Mouse (Mus musculus) gastrocnemius, adult 2 months (tissue): ENCODE results near the gene Rap1gds1. TPM values are rescaled to one million over a fixed set of nuclear protein-coding genes. Genes with fewer than 3 reads are reported as not detected.

ENCODE experiments used
- DNase-seq: peaks from one replicate; pipeline ENCODE4 v3.0.0; 2022
- H3K27ac ChIP-seq: fragments of 200-600 bp; 2 replicates; pipeline ENCODE4 v1.8.1; 2022; ENCODE audit warnings: mild to moderate bottlenecking
- H3K4me3 ChIP-seq: fragments of 200-600 bp; 2 replicates; pipeline ENCODE4 v1.8.1; 2022; ENCODE audit warnings: mild to moderate bottlenecking, moderate library complexity
- CTCF ChIP-seq: fragments of 200-600 bp; IDR thresholded peaks from 2 replicates; pipeline ENCODE4 v1.8.1; 2022; ENCODE audit warnings: antibody characterized with exemption, mild to moderate bottlenecking, moderate library complexity
- intact Hi-C: fragments of 180-260 bp; cut with DNase I; formaldehyde crosslinking; loops from one replicate; pipeline ENCODE4 v1.15.1; 2025
- long read RNA-seq, 2 experiments: library from polyadenylated mRNA; stranded (forward); transcript quantifications; one replicate each; pipeline ENCODE4 v2.0.0; 2021
- total RNA-seq, 2 experiments: library from RNA; stranded (reverse); gene quantifications; 2 replicates each; pipeline ENCODE4 v1.2.3; 2021

Gene Rap1gds1
- 10 to 100 TPM; 41.3 to 44.5 TPM for total RNA-seq
- long read RNA-seq, experiment 1, transcript Rap1gds1-201 (14 exons, 3,383 nt) = major isoform, 21 of 50 reads
- long read RNA-seq, experiment 1, transcript Rap1gds1-202 (15 exons, 3,669 nt) = minor isoform, 9 of 50 reads
- long read RNA-seq, experiment 1, partial matches to known transcripts = 6 of 50 reads
- long read RNA-seq, experiment 1, other reads (novel, unspliced or antisense) = 13 of 50 reads
- long read RNA-seq, experiment 2, transcript Rap1gds1-201 (14 exons, 3,383 nt) = major isoform, 21 of 49 reads
- long read RNA-seq, experiment 2, partial matches to known transcripts = 4 of 49 reads
- long read RNA-seq, experiment 2, other reads (novel, unspliced or antisense) = 18 of 49 reads

GRCm38 (mm10) chr3:139074484-139075211 is at the start of gene Rap1gds1:
TSS of gene Rap1gds1 (minus strand) at chr3:139075201.
- Histone ChIP-seq H3K4me3 (peak within 1 kb of the TSS; percentile 99), H3K27ac (peak within 1 kb of the TSS; percentile 99)
- no peak for TF ChIP-seq CTCF
- intact Hi-C loops = loop anchor here (5.0 kb wide), 1 partner anchor 133 kb away; the partner anchor contains the start of gene Stpg2
- DNase-seq = peak; percentile 82

GRCm38 (mm10) chr3:139118446-139118845 is 43.4 kb upstream of the Rap1gds1 start:
- no peak for TF ChIP-seq CTCF
- intact Hi-C loops = no loop called here
- H3K27ac ChIP-seq = no peak overlapping the region
- no peak for DNase-seq
- H3K4me3 ChIP-seq = no peak overlapping the region

GRCm38 (mm10) chr3:139116733-139117337 is 41.8 kb upstream of the Rap1gds1 start:
- Histone ChIP-seq H3K27ac (no peak overlapping the region), H3K4me3 (no peak overlapping the region)
- intact Hi-C loops = no loop called here
- no peak for TF ChIP-seq CTCF
- DNase-seq = no peak

- DNase-seq = no peak
- no peak overlapping the region for H3K4me3 ChIP-seq
- TF ChIP-seq CTCF = no peak
- H3K27ac ChIP-seq = no peak overlapping the region
- intact Hi-C loops = no loop called here
Measured at GRCm38 (mm10) chr3:139112335-139112973, 37.5 kb upstream of the Rap1gds1 start.

- DNase-seq = no peak
- intact Hi-C loops = no loop called here
- Histone ChIP-seq H3K27ac (no peak overlapping the region), H3K4me3 (no peak overlapping the region)
- no peak for TF ChIP-seq CTCF
Measured at GRCm38 (mm10) chr3:139111877-139112276, 36.9 kb upstream of the Rap1gds1 start.

- intact Hi-C loops = no loop called here
Measured at GRCm38 (mm10) chr3:139108176-139108575, 33.2 kb upstream of the Rap1gds1 start.

GRCm38 (mm10) chr3:139103914-139104313 is 28.9 kb upstream of the Rap1gds1 start:
- intact Hi-C loops = no loop called here
- no peak for TF ChIP-seq CTCF
- DNase-seq = no peak

More at GRCm38 (mm10) chr3:139108176-139108575, 33.2 kb upstream of the Rap1gds1 start:
- TF ChIP-seq CTCF = no peak
- H3K27ac ChIP-seq = no peak overlapping the region
- DNase-seq = no peak
- H3K4me3 ChIP-seq = no peak overlapping the region

GRCm38 (mm10) chr3:139103346-139103745 is 28.3 kb upstream of the Rap1gds1 start:
- TF ChIP-seq CTCF = no peak
- intact Hi-C loops = no loop called here
- Histone ChIP-seq H3K27ac (no peak overlapping the region), H3K4me3 (no peak overlapping the region)
- no peak for DNase-seq

More at GRCm38 (mm10) chr3:139103914-139104313, 28.9 kb upstream of the Rap1gds1 start:
- no peak overlapping the region for H3K27ac ChIP-seq
- H3K4me3 ChIP-seq = no peak overlapping the region

GRCm38 (mm10) chr3:139101941-139102340 is 26.9 kb upstream of the Rap1gds1 start:
- H3K27ac ChIP-seq = no peak overlapping the region
- no peak for DNase-seq
- TF ChIP-seq CTCF = no peak
- H3K4me3 ChIP-seq = no peak overlapping the region
- intact Hi-C loops = no loop called here

- Histone ChIP-seq H3K27ac (no peak overlapping the region), H3K4me3 (no peak overlapping the region)
- intact Hi-C loops = no loop called here
- no peak for DNase-seq
- TF ChIP-seq CTCF = no peak
Measured at GRCm38 (mm10) chr3:139099284-139099683, 24.3 kb upstream of the Rap1gds1 start.

GRCm38 (mm10) chr3:139095894-139096293 is 20.9 kb upstream of the Rap1gds1 start:
- intact Hi-C loops = no loop called here
- DNase-seq = no peak
- no peak overlapping the region for H3K4me3 ChIP-seq
- no peak overlapping the region for H3K27ac ChIP-seq
- no peak for TF ChIP-seq CTCF

GRCm38 (mm10) chr3:139088526-139088925 is 13.5 kb upstream of the Rap1gds1 start:
- no peak for TF ChIP-seq CTCF
- Histone ChIP-seq H3K4me3 (no peak overlapping the region), H3K27ac (no peak overlapping the region)
- intact Hi-C loops = no loop called here
- no peak for DNase-seq
